Mouse (Mus musculus): Measurements from ENCODE around the gene Barx2. TPM values are rescaled to one million over a fixed set of nuclear protein-coding genes. Genes with fewer than 3 reads are reported as not detected.

The Barx2 gene
- polyA plus RNA-seq (2014; fragmentation: Illumina TruSeq; extraction: RNeasy Lipid Tissue Mini Kit (QIAGEN cat#74804); ENCODE audit: low replicate concordance) = 1.7 TPM

GRCm38 (mm10) chr9:31912921-31913738 is at the start of gene Barx2:
TSS of gene Barx2 (minus strand) at chr9:31913462.

Other genes starting within 250 kb of the Barx2 start
- 28.5 TPM for gene Arhgap32, start 202.7 kb upstream of the Barx2 start, polyA plus RNA-seq (2014; fragmentation: Illumina TruSeq; extraction: RNeasy Lipid Tissue Mini Kit (QIAGEN cat#74804); ENCODE audit: low replicate concordance)

All from small intestine, adult 10 weeks (tissue).